Mouse (Mus musculus) liver, adult 2 months (tissue): ENCODE measurements at regions not wholly inside any gene's neighbourhood (a gene's known extent, or its start where the extent isn't known, plus 50 kb on each side); places are given as distances from the start of the nearest gene placed in this dataset.

ENCODE experiments used
- CTCF ChIP-seq: fragments of 200-500 bp; IDR thresholded peaks from 2 replicates; pipeline ENCODE4 v1.5.1; 2011; ENCODE audit warnings: low read depth, low read length, control low read depth
- POLR2A ChIP-seq: fragments of 200-500 bp; IDR thresholded peaks from 2 replicates; pipeline ENCODE4 v1.6.1; 2011; ENCODE audit warnings: low read length, control low read depth; ENCODE audit not compliant: insufficient read depth; ENCODE audit errors: extremely low read depth

DNA sequence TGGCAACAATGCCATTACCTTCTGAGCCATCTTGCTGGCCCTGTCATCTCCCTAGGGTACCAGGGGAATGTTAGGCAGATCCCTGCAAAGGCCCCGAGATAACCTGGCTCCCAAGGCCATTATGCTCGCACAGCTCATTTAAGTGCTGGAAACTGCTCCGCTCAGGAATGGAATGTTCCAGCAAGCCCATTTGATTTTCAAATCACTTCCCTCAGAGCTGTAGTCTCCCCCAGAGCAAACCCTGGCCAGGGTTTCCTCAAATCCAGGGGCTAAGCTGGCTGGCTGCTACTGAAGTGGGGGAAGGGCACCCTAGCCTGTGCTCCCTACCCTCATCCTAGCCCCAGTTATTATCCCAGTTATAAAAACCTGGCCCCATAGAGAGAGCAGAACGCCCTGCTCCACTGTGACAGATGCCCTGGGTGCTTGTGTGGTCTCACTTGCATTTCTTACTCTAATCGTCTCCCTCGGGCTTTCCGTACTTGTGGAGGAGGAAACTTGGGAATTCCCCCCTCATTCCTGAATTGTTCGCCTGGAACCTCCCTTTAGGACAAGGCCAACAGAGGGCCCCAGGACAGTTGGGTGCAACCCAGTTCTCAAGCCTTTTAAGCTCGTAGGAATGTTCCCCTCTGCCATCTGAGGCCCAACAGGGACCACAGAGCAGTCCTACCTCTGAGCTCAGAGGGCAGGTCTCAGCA, 128.6 kb downstream of the Tfcp2l1 start:
- TF ChIP-seq POLR2A (no peak), CTCF (no peak)
